20 mouse cellular contexts compared by ENCODE assay signal in genomic region chr9:29776542-29776941, GRCm38 (mm10).
"Had no signal": no experiment of that assay in that cellular context is flagged by ENCODE, and none has a peak within 500 bp of the region (broad histone marks: within the 10 kb centered on the region; RNA-seq: fewer than 3 reads in every experiment).

No protein-coding gene starts in this region.

- H3K36me3 ChIP-seq: limb, embryonic 10.5 days; limb, embryonic 13.5 days; liver, embryonic 12.5 days; liver, embryonic 15.5 days; lung, embryonic 15.5 days; midbrain, embryonic 12.5 days; midbrain, embryonic 15.5 days; neural tube, embryonic 12.5 days; neural tube, embryonic 15.5 days; stomach, embryonic 15.5 days had no signal

- H3K9ac ChIP-seq: limb, embryonic 13.5 days; liver, embryonic 12.5 days; liver, embryonic 15.5 days; lung, embryonic 15.5 days; midbrain, embryonic 12.5 days; midbrain, embryonic 15.5 days; neural tube, embryonic 12.5 days; neural tube, embryonic 15.5 days; stomach, embryonic 15.5 days had no signal

- H3K27ac ChIP-seq: limb, embryonic 10.5 days; limb, embryonic 13.5 days; liver, embryonic 12.5 days; liver, embryonic 15.5 days; lung, embryonic 15.5 days; midbrain, embryonic 12.5 days; midbrain, embryonic 15.5 days; neural tube, embryonic 12.5 days; neural tube, embryonic 15.5 days; stomach, embryonic 15.5 days had no signal

- H3K9me3 ChIP-seq: limb, embryonic 10.5 days; limb, embryonic 13.5 days; liver, embryonic 12.5 days; liver, embryonic 15.5 days; lung, embryonic 15.5 days; midbrain, embryonic 12.5 days; midbrain, embryonic 15.5 days; neural tube, embryonic 12.5 days; neural tube, embryonic 15.5 days; stomach, embryonic 15.5 days had no signal

- H3K4me1 ChIP-seq: limb, embryonic 13.5 days; liver, embryonic 12.5 days; liver, embryonic 15.5 days; neural tube, embryonic 12.5 days; stomach, embryonic 15.5 days had no signal

- ATAC-seq: intestine, embryonic 16.5 days; liver, embryonic 12.5 days; midbrain, embryonic 15.5 days had no signal

- H3K27me3 ChIP-seq: limb, embryonic 13.5 days; liver, embryonic 12.5 days; liver, embryonic 15.5 days; lung, embryonic 15.5 days; midbrain, embryonic 12.5 days; midbrain, embryonic 15.5 days; neural tube, embryonic 12.5 days; neural tube, embryonic 15.5 days; stomach, embryonic 15.5 days had no signal

- H3K4me2 ChIP-seq: limb, embryonic 13.5 days; liver, embryonic 12.5 days; liver, embryonic 15.5 days; lung, embryonic 15.5 days; midbrain, embryonic 12.5 days; midbrain, embryonic 15.5 days; neural tube, embryonic 12.5 days; neural tube, embryonic 15.5 days; stomach, embryonic 15.5 days had no signal

- H3K4me3 ChIP-seq: limb, embryonic 10.5 days; limb, embryonic 13.5 days; liver, embryonic 12.5 days; liver, embryonic 15.5 days; lung, embryonic 15.5 days; midbrain, embryonic 12.5 days; midbrain, embryonic 15.5 days; neural tube, embryonic 12.5 days; neural tube, embryonic 15.5 days; stomach, embryonic 15.5 days had no signal

- DNase-seq: kidney, adult 18-20 months; kidney, adult 9 months; kidney, postnatal 14 days; kidney, postnatal 4 days; liver; retina, postnatal 1 day; right cerebral cortex, postnatal 25 days; spleen, adult 18-20 months; thymus, postnatal 25 days had no signal
